Mouse (Mus musculus) gastrocnemius, postnatal 14 days (tissue): ENCODE data around the gene Atp6v1b1. TPM values are rescaled to one million over a fixed set of nuclear protein-coding genes. Genes with fewer than 3 reads are reported as not detected.

Experiments used
- DNase-seq: peaks from one replicate; pipeline ENCODE4 v3.0.0; 2021; ENCODE audit warnings: mixed read lengths
- intact Hi-C: fragments of 180-260 bp; cut with DNase I; formaldehyde crosslinking; loops from one replicate; pipeline ENCODE4 v1.15.1; 2025; ENCODE audit warnings: low total_unique reads
- long read RNA-seq, 2 experiments: library from polyadenylated mRNA; stranded (forward); transcript quantifications; one replicate each; pipeline ENCODE4 v2.0.0; 2021
- total RNA-seq, 2 experiments: library from RNA; stranded (reverse); gene quantifications; 2 replicates each; pipeline ENCODE4 v1.2.3; 2021

Gene Atp6v1b1
- total RNA-seq = not detected
- long read RNA-seq, experiment 1 = 0 reads
- long read RNA-seq, experiment 2 = 0 reads

DNA sequence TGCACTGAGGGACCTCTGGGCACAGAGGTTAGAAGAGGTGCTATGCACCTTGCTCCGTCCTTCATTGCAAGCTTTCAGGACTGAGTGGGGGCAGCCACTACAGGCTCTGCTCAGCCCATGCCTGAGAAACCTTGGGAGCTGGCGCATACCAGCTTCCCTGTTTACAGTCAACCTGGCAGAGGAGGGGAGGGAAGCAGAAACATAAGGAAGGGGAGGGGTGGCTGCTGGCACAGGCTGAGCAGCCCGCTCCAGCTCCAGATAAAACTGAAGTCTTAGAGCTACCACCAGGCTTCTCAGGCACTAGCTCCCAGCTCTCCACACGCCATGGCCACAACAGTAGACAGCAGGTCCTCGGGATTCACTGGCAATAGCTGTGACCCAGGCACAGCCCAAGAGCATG, at the start of gene Atp6v1b1:
Atp6v1b1 (plus strand) TSS at position 230 of the 400 bp plus-strand sequence.
- no peak for DNase-seq
- intact Hi-C loops = no loop called here

- intact Hi-C loops = no loop called here
- DNase-seq = peak; percentile 25
Measured at GRCm38 (mm10) chr6:83693835-83694234, 49.0 kb upstream of the Atp6v1b1 start.

DNA sequence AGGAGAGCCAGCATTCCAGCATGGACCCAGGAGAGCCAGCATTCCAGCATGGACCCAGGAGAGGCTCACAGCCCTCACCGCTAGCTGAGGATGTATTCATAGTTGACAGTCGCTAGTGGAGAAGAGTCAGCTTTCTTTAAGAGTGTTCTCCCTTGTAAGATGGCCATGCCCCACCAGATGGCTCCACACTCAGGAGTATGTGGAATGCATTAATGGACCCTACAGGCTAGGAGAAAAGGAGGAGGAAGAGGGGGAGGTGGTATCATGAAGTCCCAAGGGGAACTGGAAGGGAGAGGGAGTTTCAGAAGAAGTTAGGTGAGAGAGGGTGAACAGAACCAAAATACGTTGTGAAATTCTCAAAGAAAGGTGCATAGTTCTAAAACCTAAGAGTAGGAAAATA, 47.1 kb upstream of the Atp6v1b1 start:
- intact Hi-C loops = no loop called here
- no peak for DNase-seq

DNA sequence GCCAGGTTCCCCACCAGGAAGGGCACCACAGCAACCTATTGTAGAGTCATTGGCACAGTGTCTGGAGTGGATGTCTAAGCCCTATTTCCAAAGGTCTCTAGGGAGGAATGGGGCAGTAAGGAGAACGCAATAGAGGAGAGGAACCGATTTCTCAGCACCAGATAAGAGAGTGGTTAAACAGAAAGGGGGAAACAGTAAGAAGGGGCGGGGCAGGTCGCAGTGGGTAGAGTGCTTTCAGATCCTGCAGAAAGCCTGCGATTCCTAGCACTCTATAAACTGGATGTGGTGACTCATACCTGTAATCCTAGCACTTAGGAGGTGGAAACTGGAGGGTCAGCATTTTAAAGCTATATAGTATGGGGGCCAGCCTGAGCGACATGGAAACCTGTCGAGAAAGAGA, 46.1 kb upstream of the Atp6v1b1 start:
- intact Hi-C loops = no loop called here
- DNase-seq = no peak

- intact Hi-C loops = no loop called here
Measured at GRCm38 (mm10) chr6:83697932-83698331, 44.9 kb upstream of the Atp6v1b1 start.

DNA sequence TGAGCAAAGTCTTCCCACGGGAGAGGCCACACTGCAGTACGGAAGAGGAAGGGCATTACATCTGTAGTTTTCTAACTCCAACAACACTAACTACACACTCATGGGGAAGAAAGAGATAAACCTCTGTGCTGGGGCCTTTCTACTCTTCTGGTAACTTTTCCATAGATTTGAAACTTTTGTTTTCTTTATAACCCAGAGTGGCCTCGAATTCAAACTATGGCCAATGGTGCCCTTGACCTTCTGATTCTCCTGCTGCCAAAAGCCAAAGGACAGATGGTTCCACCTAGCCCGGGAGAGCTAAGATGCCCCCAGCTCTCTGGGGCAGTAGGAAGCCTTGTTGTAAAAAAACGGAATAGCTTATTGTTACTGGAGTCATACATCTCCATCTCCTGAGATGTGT, 42.8 kb upstream of the Atp6v1b1 start:
- DNase-seq = no peak
- intact Hi-C loops = no loop called here

More at GRCm38 (mm10) chr6:83697932-83698331, 44.9 kb upstream of the Atp6v1b1 start:
- DNase-seq = no peak

DNA sequence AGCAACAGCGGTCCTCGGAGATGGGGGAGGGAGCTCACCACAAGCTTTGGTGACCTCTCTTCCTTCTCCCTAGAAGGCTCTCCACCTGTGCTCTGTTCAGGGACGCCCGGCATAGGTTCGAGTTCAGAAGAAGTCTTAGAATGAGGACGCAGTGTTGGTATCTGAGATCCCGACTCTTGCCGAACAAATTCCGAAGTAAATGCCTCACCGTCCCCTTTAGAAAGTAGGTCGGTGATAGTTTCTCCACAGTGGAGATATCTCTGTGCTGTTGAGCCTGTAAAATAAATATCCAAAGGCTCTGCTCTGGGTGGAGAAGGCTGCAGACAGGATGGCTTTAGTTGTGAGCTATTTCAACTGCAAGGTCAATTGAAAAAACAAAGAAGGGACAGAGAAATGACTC, 41.8 kb upstream of the Atp6v1b1 start:
- no peak for DNase-seq
- intact Hi-C loops = no loop called here

- intact Hi-C loops = no loop called here
- no peak for DNase-seq
Measured at GRCm38 (mm10) chr6:83702146-83702999, 40.4 kb upstream of the Atp6v1b1 start.

DNA sequence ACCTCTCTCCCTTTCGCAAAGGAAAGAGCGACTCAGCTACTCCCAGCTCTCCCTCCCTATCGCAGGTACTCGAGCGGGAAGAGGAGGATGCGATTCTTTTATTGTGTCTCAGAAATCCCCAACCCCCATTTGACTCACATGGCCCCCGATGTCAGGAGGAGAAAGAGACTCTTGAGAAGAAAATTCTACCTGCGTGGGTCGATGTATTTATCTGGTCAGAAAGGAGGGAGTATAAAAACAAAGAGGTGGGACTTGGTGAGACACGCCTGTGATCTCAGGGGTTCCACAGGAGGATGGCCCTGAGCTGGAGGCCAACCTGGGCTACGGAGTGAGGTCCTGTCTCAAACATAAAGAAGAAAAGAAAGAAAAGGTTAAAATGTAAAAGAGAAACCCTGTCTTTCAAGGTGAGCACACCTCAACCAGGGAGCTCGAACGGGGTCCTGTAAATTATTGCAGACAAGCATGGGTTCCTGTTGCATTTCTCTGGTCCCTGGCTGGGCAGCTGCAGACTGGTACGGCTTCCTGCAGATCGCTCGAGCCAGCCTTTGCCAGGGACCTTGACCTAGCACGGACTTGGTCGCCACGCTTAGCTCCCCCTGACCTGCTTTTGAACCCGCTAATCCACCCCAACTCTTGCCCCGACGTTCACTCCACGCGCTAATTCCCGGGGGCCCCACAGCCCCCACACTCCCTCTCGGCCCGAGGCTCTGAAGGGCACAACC, 39.6 kb upstream of the Atp6v1b1 start:
- intact Hi-C loops = no loop called here
- no peak for DNase-seq

DNA sequence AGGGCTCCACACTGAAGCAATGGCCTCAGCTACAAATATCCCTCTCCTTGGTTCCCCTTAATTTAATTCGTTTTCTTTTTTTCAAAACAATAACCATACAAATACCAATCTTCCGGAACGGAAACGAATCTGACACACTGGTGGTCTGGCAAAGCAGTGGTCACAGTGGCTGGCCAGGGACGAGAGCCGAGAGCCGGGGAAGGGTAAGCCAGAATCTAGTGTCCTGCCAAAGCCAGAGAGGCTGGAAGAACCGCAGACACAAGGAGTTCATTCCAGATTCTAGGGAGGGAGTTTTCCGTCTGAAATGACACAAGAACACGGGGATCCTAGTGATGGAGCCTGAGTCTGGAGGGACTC, 39.1 kb upstream of the Atp6v1b1 start:
- DNase-seq = no peak
- intact Hi-C loops = no loop called here

DNA sequence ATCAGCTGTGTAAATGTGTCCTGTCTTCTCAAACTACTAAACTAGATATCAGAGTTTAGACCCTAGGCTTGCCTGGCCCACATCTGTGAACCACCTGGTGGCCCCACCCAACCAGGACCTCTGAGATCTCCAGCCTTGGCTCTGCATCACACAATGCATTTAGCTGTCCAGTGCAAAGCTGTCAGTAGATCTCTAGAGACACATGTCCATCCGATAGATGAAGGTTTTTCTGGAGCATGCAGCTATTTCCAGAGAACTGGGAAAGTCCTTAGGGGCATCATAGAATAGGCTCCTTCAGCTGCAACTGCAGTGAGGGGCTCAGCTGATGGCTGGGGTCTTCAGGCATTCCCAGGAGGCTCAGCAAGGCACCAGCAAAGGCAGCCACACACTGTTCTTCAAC, 38.5 kb upstream of the Atp6v1b1 start:
- intact Hi-C loops = no loop called here
- DNase-seq = no peak

- no peak for DNase-seq
Measured at GRCm38 (mm10) chr6:83704701-83705100, 38.1 kb upstream of the Atp6v1b1 start.

DNA sequence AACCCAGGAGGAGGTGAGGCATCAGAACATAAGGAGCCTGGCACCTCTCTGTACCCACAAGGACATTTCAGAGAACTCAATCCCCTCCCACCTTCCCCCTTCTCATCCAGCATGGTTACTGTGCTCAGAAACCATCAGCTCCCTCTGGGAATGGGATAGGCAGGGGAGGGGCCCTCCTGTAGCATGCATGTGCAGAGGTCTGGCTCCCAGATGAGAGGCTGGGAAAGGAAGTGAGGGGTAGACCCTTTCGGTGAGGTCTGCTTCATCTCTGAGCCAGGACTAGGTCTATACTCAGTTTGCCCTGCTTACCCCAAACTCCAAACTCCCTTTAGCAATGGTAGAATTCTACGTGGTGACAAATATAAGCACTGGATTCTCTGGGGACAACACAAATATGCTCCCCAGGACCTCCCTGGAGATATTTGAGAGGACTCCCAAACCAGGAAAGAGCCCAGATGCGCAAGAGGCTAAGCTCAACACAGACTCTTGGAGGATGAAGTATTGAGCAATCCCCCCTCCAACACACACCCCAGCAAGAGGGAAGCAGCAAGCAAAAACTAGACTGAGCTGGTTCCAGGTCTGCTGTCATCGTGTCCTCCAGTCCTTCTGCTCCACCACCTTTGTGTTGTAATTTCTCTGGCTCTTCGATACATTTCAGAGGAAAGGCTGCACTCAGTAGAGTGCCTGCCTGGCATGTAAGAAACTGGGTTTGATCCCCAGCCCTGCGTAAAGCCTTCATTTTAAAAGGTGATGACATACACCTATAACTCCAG, 34.9 kb upstream of the Atp6v1b1 start:
- DNase-seq = no peak
- intact Hi-C loops = no loop called here

More at GRCm38 (mm10) chr6:83704701-83705100, 38.1 kb upstream of the Atp6v1b1 start:
- intact Hi-C loops = no loop called here

DNA sequence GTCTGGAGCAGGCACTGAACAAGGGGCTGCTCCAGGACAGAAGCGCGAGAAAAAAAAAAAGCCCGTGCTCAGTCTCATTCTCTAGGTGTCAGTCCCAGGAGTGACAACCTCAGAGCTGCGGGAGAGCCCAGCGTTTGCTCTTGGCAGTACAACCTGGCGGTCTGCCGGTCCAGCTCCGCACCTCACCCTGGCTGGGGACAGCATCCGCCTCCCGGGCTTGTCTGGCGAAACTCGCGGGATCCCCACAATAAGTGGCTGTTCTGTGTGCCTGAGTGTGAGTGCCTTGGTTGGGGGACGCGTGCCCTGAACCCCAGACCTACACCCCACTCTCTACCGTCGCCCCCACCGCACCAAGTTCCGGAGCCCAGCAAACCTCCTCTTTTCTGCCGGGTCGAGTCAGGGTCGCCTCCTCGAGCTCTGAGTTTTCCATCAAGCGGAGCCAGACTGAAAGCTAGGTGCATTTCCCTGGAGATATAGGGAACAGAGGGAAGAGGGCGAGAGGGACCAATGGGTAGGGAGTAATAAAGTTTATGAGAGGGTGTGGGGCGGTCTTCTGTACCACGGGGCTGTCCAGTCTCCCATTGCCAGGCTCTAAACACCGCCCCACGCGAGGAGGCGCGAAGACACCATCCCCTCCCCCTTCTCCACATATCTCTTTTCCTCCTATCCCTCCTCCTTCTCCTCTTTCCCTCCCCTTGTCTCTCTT, 32.3 kb upstream of the Atp6v1b1 start:
- intact Hi-C loops = no loop called here
- no peak for DNase-seq

DNA sequence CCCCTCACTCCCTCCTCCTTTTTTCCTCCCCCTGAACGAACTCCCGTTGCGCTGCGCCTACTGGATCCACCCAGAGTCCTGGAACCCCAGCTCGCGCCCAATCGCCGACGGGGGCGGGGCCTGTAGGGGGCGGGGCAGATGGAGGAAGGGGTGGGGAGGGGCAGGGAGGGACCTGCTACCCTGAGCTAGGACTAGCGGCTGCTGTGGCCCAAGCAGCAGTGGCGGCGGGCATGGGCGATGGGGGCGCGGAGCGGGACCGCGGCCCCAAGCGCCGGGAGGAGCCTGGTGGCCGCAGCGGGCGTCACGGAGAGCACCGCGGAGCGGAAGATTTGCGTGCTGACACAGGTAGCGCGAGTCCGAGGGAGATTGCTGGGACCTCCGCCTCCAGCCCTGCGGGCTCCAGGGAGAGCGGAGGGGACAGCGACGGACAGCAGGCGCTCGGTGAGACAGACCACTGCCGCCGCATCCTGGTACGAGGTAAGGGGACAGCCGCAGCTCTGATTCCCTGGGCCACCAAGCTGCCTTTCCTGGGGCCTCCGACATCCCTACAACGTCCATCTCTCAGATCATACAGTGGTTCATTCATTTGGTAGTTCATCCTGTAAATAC, 31.6 kb upstream of the Atp6v1b1 start, which contains the start of gene Vax2:
Vax2 (plus strand) TSS at position 198 of the 609 bp plus-strand sequence.
- intact Hi-C loops = no loop called here
- peak; percentile 73 for DNase-seq

DNA sequence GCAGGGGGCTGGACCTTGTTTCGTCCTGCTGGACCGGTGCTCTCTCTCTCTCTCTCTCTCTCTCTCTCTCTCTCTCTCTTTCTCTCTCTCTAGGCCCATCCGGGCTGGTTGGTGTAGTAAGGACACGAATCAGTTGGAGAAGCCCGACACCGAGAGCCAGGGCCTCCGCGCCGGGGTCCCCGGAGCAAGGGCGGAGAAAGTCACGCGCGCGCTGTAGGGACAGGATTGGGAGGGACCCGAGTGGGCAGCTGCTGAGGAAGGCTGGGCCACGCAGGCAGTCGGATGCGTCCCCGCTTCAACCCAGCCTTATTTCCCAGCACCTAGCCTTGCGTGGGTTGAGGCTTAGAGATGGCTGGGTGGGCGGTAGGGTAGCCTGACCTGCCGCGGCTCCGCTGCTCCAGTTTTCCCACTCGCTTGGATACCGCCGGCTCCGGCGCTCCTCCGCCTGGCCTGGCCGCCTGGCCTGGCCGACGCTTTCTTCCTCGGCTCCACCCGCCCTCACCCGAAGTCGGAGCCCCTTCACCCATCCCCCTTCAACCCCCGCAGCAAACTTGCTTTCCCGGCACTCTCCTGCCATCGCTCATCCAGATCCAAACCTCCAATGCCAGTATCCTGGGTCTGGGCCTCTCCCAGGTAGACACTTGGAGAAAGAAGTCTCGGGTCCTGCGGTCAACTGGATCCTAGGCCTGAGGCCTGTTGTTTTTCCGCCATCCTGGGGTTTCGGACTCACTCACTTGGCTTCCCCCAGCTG, 30.9 kb upstream of the Atp6v1b1 start:
- intact Hi-C loops = no loop called here
- DNase-seq = no peak

DNA sequence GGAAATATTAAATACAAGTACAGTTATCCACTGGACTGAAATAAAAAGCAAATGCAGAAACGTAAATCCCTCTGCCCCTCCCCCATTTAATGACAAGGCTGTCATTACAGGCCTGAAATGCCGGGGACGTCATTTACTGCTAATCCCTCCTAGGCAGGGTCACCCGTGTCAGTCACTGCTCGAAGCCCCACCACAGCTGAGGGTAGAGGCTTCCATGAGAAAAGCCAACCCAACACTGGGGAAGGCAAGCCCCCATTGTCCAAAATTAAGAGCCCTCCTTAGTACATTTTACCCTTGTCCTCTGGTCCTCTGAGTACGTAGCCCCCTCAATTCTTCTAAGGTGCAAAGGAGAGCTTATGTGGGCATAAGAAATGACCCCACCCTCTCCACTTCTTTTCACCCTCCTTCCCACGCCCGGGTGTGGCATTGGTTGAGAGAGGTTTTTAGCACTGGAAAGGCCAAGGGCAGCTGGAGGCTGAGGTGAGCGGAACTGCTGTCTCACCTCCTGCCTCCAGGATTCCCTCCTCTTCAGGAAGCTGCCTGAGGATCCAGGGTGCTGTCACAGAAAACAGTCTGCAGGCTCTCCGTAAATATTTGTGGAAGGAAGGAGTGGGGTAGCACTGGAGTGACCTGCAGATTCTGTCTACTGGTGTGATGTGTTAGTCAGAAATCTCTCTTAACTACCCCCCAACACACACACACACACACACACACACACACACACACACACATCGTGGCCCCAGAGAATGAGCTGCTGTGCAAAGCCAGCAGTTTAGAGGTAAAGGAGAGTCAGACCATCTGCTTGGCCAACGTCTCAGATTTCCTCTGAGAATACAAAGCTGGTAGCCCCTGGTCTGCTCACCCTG, 29.3 kb upstream of the Atp6v1b1 start:
- no peak for DNase-seq
- intact Hi-C loops = no loop called here
